Mouse (Mus musculus) kidney, embryonic 16.5 days (tissue): ENCODE measurements around the gene Gm35549. TPM values are rescaled to one million over a fixed set of nuclear protein-coding genes. Genes with fewer than 3 reads are reported as not detected.
A peak's percentile ranks its signal among the peaks of the same experiment; 100 is the strongest.

Source experiments
- ATAC-seq: fragments of 200-750 bp; cut with Nextera tagmentation; 2 replicates; pipeline ENCODE4 v1.8.0; 2017; ENCODE audit warnings: moderate TSS enrichment; ENCODE audit not compliant: low FRiP score, low TSS enrichment
- H3K27ac ChIP-seq: fragments of 300-500 bp; sonication (generic); 2 replicates; pipeline ENCODE4 v1.5.1; 2014; ENCODE audit warnings: low read length
- H3K27me3 ChIP-seq: fragments of 300-500 bp; sonication (generic); 2 replicates; pipeline ENCODE4 v1.6.1; 2014; ENCODE audit warnings: low read length, control low read depth, mixed read lengths; ENCODE audit not compliant: insufficient read depth
- H3K36me3 ChIP-seq: fragments of 300-500 bp; sonication (generic); 2 replicates; pipeline ENCODE4 v1.6.1; 2014; ENCODE audit warnings: low read length, control low read depth, mixed read lengths; ENCODE audit not compliant: insufficient read depth
- H3K4me1 ChIP-seq: fragments of 300-500 bp; sonication (generic); 2 replicates; pipeline ENCODE4 v1.6.1; 2014; ENCODE audit warnings: low read length, control low read depth, mixed read lengths; ENCODE audit not compliant: insufficient read depth
- H3K4me2 ChIP-seq: fragments of 300-500 bp; sonication (generic); replicated peaks from 2 replicates; pipeline ENCODE4 v1.6.1; 2014; ENCODE audit warnings: low read depth, low read length
- H3K4me3 ChIP-seq: fragments of 300-500 bp; sonication (generic); 2 replicates; pipeline ENCODE4 v1.5.1; 2014; ENCODE audit warnings: mild to moderate bottlenecking, low read length
- H3K9ac ChIP-seq: fragments of 300-500 bp; sonication (generic); replicated peaks from 2 replicates; pipeline ENCODE4 v1.6.1; 2014; ENCODE audit warnings: low read length
- H3K9me3 ChIP-seq: fragments of 300-500 bp; sonication (generic); 2 replicates; pipeline ENCODE4 v1.6.1; 2016; ENCODE audit warnings: low read length, control low read depth
- WGBS: fragments of 180-500 bp; shearing (Covaris S2); extraction: QIAGEN DNeasy Blood & Tissue Kit; methylation state at CpG from one replicate; pipeline ENCODE4 v1.1.7; 2014; 5-methylcytosine and 5-hydroxymethylcytosine counted together
- polyA plus RNA-seq: library from polyadenylated mRNA; unstranded; fragments of >200 nt; fragmentation: Nextera tagmentation; extraction: Ambion mirVana; gene quantifications from 2 replicates; pipeline ENCODE4 v1.2.1, GENCODE M21; 2015

Gm35549 gene
- polyA plus RNA-seq, 1 experiment from 2014 or later = 0.55 TPM

DNA sequence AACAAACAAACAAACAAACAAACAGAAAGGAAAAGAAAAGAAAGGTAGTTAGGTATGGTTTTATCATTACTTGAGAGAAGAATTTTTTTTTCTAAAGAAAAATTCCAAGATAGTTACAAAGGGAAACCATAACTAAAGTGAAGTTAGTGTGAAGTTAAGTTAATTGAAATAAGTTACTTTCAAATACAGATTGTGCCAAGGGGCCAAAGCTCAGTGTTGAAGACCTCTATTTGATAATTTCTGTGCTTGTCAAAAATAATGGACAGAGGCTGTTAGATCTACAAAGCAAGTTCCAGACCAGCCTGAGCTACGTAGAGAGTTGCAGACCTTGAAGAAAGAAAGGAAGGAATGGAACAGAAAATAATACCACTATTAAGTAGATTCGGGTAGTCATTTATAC lies 36.6 kb downstream of the Gm35549 start:
- no peak for ATAC-seq
- no peaks in the 10 kb centered on the region for H3K27me3 ChIP-seq
- H3K27ac ChIP-seq = no peak overlapping the region
- H3K4me3 ChIP-seq = no peak overlapping the region
- WGBS = 95% methylated on average over 2 of the region's 2 CpGs
- no peaks in the 10 kb centered on the region for H3K9me3 ChIP-seq
- H3K9ac ChIP-seq = no peak overlapping the region
- 0 out of 2 replicates have a peak, but pooled peaks cover 5% of the 10 kb centered on the region for H3K36me3 ChIP-seq
- H3K4me2 ChIP-seq = no peak overlapping the region
- peaks cover 9% of the 10 kb centered on the region; the same call in 1 of the 2 replicates for H3K4me1 ChIP-seq

GRCm38 (mm10) chr9:122805845-122806341 lies 37.9 kb downstream of the Gm35549 start:
- Histone ChIP-seq H3K9me3 (no peaks in the 10 kb centered on the region), H3K27ac (peak overlapping the region; percentile 91), H3K4me3 (peak overlapping the region; percentile 80), H3K36me3 (0 out of 2 replicates have a peak, but pooled peaks cover 5% of the 10 kb centered on the region), H3K4me2 (peak overlapping the region; percentile 76), H3K27me3 (no peaks in the 10 kb centered on the region), H3K4me1 (peaks cover 9% of the 10 kb centered on the region; the same call in 1 of the 2 replicates), H3K9ac (peak overlapping the region; percentile 83)
- ATAC-seq = no peak
- 10% methylated on average over 10 of the region's 10 CpGs for WGBS

DNA sequence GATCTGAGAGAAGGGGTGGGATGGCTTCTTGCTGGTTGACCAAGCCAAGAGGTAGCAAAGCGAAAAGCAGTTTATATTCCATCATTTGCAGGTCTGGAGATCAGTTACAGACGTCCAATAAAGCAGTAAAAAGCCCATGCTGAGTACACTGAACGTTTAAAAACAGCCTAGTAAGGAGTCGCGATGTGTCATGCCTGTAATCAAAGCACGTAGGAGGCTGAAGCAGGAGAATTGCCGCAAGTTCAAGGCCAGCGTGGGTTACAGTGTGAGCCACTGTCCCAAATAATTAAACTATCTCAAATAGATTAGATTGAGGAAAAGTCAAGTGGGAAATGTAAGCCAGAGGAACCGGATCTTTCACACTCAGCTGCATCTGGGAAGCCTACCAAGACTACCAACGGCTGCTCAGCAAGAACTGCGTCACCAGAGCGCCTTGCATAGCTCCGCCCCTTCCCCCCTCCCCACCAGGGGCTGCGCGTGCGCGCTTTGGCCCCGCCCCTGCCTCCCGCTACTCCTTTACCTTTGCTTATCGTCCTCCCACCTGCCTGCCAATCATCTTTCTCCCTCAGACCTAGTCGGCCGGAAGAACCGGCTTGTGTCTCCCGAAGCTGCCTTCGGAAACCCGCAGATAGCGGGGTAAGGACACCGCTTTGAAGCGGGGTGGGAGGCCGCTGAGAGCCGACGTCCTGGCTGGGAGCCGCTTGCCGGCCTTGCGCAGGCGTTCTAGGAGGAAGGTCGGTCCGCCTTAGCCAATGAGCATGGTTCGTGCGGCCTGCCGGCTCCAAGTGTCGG lies 38.6 kb downstream of the Gm35549 start, which contains the start of gene Tcaim:
Gene Tcaim (plus strand): TSS at position 487 of the 792 bp plus-strand sequence.
- Histone ChIP-seq H3K4me2 (peak within 1 kb of the TSS; percentile 76), H3K9ac (peak within 1 kb of the TSS; percentile 83), H3K27ac (peak within 1 kb of the TSS; percentile 91), H3K4me3 (peak within 1 kb of the TSS; percentile 80), H3K9me3 (no peaks in the 10 kb centered on the region), H3K27me3 (no peaks in the 10 kb centered on the region), H3K36me3 (0 out of 2 replicates have a peak, but pooled peaks cover 5% of the 10 kb centered on the region), H3K4me1 (peaks cover 9% of the 10 kb centered on the region; the same call in 1 of the 2 replicates)
- WGBS = 7% methylated on average over 40 of the region's 42 CpGs
- ATAC-seq = peak; percentile 99

GRCm38 (mm10) chr9:122786534-122786933 lies 57.3 kb downstream of the Gm35549 start:
- Histone ChIP-seq H3K4me3 (no peak overlapping the region), H3K4me2 (no peak overlapping the region), H3K9ac (no peak overlapping the region), H3K27me3 (no peaks in the 10 kb centered on the region), H3K9me3 (no peaks in the 10 kb centered on the region), H3K4me1 (no peaks in the 10 kb centered on the region), H3K36me3 (no peaks in the 10 kb centered on the region), H3K27ac (no peak overlapping the region)
- WGBS = 86% methylated on average over 1 of the region's 1 CpGs
- ATAC-seq = no peak

GRCm38 (mm10) chr9:122785231-122785630 lies 58.6 kb downstream of the Gm35549 start:
- 73% methylated on average over 5 of the region's 5 CpGs for WGBS
- Histone ChIP-seq H3K9ac (no peak overlapping the region), H3K27me3 (no peaks in the 10 kb centered on the region), H3K4me1 (no peaks in the 10 kb centered on the region), H3K27ac (no peak overlapping the region), H3K4me2 (no peak overlapping the region), H3K9me3 (no peaks in the 10 kb centered on the region), H3K4me3 (no peak overlapping the region), H3K36me3 (no peaks in the 10 kb centered on the region)
- ATAC-seq = no peak

Other genes with a start within 250 kb of the Gm35549 start
- not detected in 2 replicates for gene Topaz1, start 96.7 kb downstream of the Gm35549 start, polyA plus RNA-seq
- gene Tcaim, start 38.5 kb downstream of the Gm35549 start, polyA plus RNA-seq = 5.7 and 6.2 TPM in 2 replicates
- gene Zfp445, start 22.0 kb upstream of the Gm35549 start, polyA plus RNA-seq = 82.3 and 83.0 TPM in 2 replicates
- 6.0 and 7.7 TPM in 2 replicates for gene Zkscan7, start 41.6 kb upstream of the Gm35549 start, polyA plus RNA-seq
- gene Zfp105, start 79.0 kb upstream of the Gm35549 start, polyA plus RNA-seq = 24.9 and 25.1 TPM in 2 replicates
- 24.7 and 28.2 TPM in 2 replicates for gene 1110059G10Rik, start 107.0 kb upstream of the Gm35549 start, polyA plus RNA-seq
- 43.9 and 56.0 TPM in 2 replicates for gene Kif15, start 107.0 kb upstream of the Gm35549 start, polyA plus RNA-seq
- 25.0 and 25.7 TPM in 2 replicates for gene Tmem42, start 177.3 kb upstream of the Gm35549 start, polyA plus RNA-seq
- 0.72 and 0.89 TPM in 2 replicates for gene Tgm4, start 190.7 kb upstream of the Gm35549 start, polyA plus RNA-seq